Mouse (Mus musculus) thymus, adult 2 months (tissue): ENCODE data around the gene Pth2. TPM values are rescaled to one million over a fixed set of nuclear protein-coding genes. Genes with fewer than 3 reads are reported as not detected.

Source experiments
- DNase-seq: peaks from one replicate; pipeline ENCODE4 v3.0.0; 2021
- H3K27ac ChIP-seq: fragments of 200-500 bp; 2 replicates; pipeline ENCODE4 v1.5.1; 2012; ENCODE audit warnings: low read length, control low read depth; ENCODE audit not compliant: control insufficient read depth, insufficient read depth
- H3K27me3 ChIP-seq: fragments of 200-500 bp; 2 replicates; pipeline ENCODE4 v1.6.1; 2012; ENCODE audit warnings: mild to moderate bottlenecking, low read length, moderate library complexity, mixed read lengths; ENCODE audit not compliant: control insufficient read depth, insufficient read depth
- H3K36me3 ChIP-seq: fragments of 200-500 bp; 2 replicates; pipeline ENCODE4 v1.6.1; 2012; ENCODE audit warnings: mild to moderate bottlenecking, low read length, moderate library complexity; ENCODE audit not compliant: control insufficient read depth, insufficient read depth
- H3K4me1 ChIP-seq: fragments of 200-500 bp; replicated peaks from 2 replicates; pipeline ENCODE4 v1.6.1; 2012; ENCODE audit warnings: low read length; ENCODE audit not compliant: control insufficient read depth, insufficient read depth
- H3K4me3 ChIP-seq: fragments of 200-500 bp; 2 replicates; pipeline ENCODE4 v1.5.1; 2012; ENCODE audit warnings: mild to moderate bottlenecking, low read length, control low read depth, moderate library complexity; ENCODE audit not compliant: control insufficient read depth, insufficient read depth
- CTCF ChIP-seq: fragments of 200-500 bp; IDR thresholded peaks from 2 replicates; pipeline ENCODE4 v1.5.1; 2012; ENCODE audit warnings: mild to moderate bottlenecking, control low read depth, low read length, moderate library complexity, borderline replicate concordance; ENCODE audit not compliant: control insufficient read depth, poor library complexity, insufficient read depth; ENCODE audit errors: extremely low read depth
- POLR2A ChIP-seq: fragments of 200-500 bp; IDR thresholded peaks from 2 replicates; pipeline ENCODE4 v1.6.1; 2012; ENCODE audit warnings: mild to moderate bottlenecking, low read length, control low read depth, moderate library complexity; ENCODE audit not compliant: control insufficient read depth, poor library complexity, insufficient read depth; ENCODE audit errors: extremely low read depth
- WGBS: fragments of 180-500 bp; shearing (Covaris S2); methylation state at CpG from one replicate; pipeline ENCODE4 v1.1.7; 2018; 5-methylcytosine and 5-hydroxymethylcytosine counted together
- polyA plus RNA-seq: library from polyadenylated mRNA; depleted of rRNA; stranded (reverse); fragments of >200 nt; gene quantifications from 2 replicates; pipeline ENCODE4 v1.2.3, GENCODE M21; 2012; rRNA removed

Pth2 gene
- polyA plus RNA-seq, 1 experiment, result not detected

- Histone ChIP-seq H3K4me1 (0 out of 2 replicates have a peak, but pooled peaks cover 7% of the 10 kb centered on the region), H3K36me3 (no peaks in the 10 kb centered on the region)
Measured at GRCm38 (mm10) chr7:45228548-45228947, 47.8 kb downstream of the Pth2 start.

GRCm38 (mm10) chr7:45229046-45229445 is 48.3 kb downstream of the Pth2 start:
- WGBS, result 95% methylated on average over 8 of the region's 8 CpGs
- no peak overlapping the region for H3K27ac ChIP-seq
- no peaks in the 10 kb centered on the region for H3K27me3 ChIP-seq
- no peak overlapping the region for H3K4me3 ChIP-seq
- H3K36me3 ChIP-seq, result no peaks in the 10 kb centered on the region
- TF ChIP-seq POLR2A (no peak), CTCF (no peak)
- H3K4me1 ChIP-seq, result 0 out of 2 replicates have a peak, but pooled peaks cover 7% of the 10 kb centered on the region
- DNase-seq, result no peak

More at GRCm38 (mm10) chr7:45228548-45228947, 47.8 kb downstream of the Pth2 start:
- no peak for DNase-seq
- 96% methylated on average over 18 of the region's 18 CpGs for WGBS
- Histone ChIP-seq H3K27me3 (no peaks in the 10 kb centered on the region), H3K27ac (no peak overlapping the region), H3K4me3 (no peak overlapping the region)
- no peak for TF ChIP-seq CTCF
- TF ChIP-seq POLR2A, result no peak

- Histone ChIP-seq H3K4me1 (0 out of 2 replicates have a peak, but pooled peaks cover 7% of the 10 kb centered on the region), H3K36me3 (no peaks in the 10 kb centered on the region), H3K27ac (no peak overlapping the region), H3K4me3 (no peak overlapping the region), H3K27me3 (no peaks in the 10 kb centered on the region)
- WGBS, result 80% methylated on average over 7 of the region's 7 CpGs
- TF ChIP-seq CTCF (no peak), POLR2A (no peak)
- no peak for DNase-seq
Measured at GRCm38 (mm10) chr7:45229459-45230203, 48.8 kb downstream of the Pth2 start.

- no peak for TF ChIP-seq CTCF
- no peak for TF ChIP-seq POLR2A
- Histone ChIP-seq H3K4me3 (no peak overlapping the region), H3K27me3 (no peaks in the 10 kb centered on the region), H3K27ac (no peak overlapping the region), H3K36me3 (no peaks in the 10 kb centered on the region), H3K4me1 (0 out of 2 replicates have a peak, but pooled peaks cover 7% of the 10 kb centered on the region)
- DNase-seq, result no peak
- 90% methylated on average over 12 of the region's 12 CpGs for WGBS
Measured at GRCm38 (mm10) chr7:45231192-45231591, 50.4 kb downstream of the Pth2 start.

Other genes with a start within 250 kb of the Pth2 start
- 0.29 and 1.0 TPM in 2 replicates for gene Tsks, start 237.8 kb upstream of the Pth2 start, polyA plus RNA-seq
- gene Cpt1c, start 206.1 kb upstream of the Pth2 start, polyA plus RNA-seq, result 4.4 and 6.8 TPM in 2 replicates
- 242 and 260 TPM in 2 replicates for gene Prmt1, start 194.4 kb upstream of the Pth2 start, polyA plus RNA-seq
- gene Irf3, start 183.3 kb upstream of the Pth2 start, polyA plus RNA-seq, result 227 and 277 TPM in 2 replicates
- 85.6 and 87.4 TPM in 2 replicates for gene Bcl2l12, start 182.3 kb upstream of the Pth2 start, polyA plus RNA-seq
- gene Scaf1, start 164.6 kb upstream of the Pth2 start, polyA plus RNA-seq, result 118 and 131 TPM in 2 replicates
- 41.7 and 62.3 TPM in 2 replicates for gene Rras, start 163.0 kb upstream of the Pth2 start, polyA plus RNA-seq
- gene Prr12, start 128.1 kb upstream of the Pth2 start, polyA plus RNA-seq, result 32.7 and 43.5 TPM in 2 replicates
- gene Nosip, start 118.6 kb upstream of the Pth2 start, polyA plus RNA-seq, result 159 and 165 TPM in 2 replicates
- 32.4 and 40.5 TPM in 2 replicates for gene Prrg2, start 118.3 kb upstream of the Pth2 start, polyA plus RNA-seq
- 22.2 and 34.9 TPM in 2 replicates for gene Rcn3, start 88.8 kb upstream of the Pth2 start, polyA plus RNA-seq
- 30.8 and 38.9 TPM in 2 replicates for gene Fcgrt, start 77.1 kb upstream of the Pth2 start, polyA plus RNA-seq
- gene Rps11, start 56.6 kb upstream of the Pth2 start, polyA plus RNA-seq, result 343 and 363 TPM in 2 replicates
- 4,999 and 5,006 TPM in 2 replicates for gene Rpl13a, start 52.2 kb upstream of the Pth2 start, polyA plus RNA-seq
- 0.27 and 0.91 TPM in 2 replicates for gene Gm45713, start 44.8 kb upstream of the Pth2 start, polyA plus RNA-seq
- 177 and 207 TPM in 2 replicates for gene Flt3l, start 44.6 kb upstream of the Pth2 start, polyA plus RNA-seq
- gene Pih1d1, start 26.7 kb upstream of the Pth2 start, polyA plus RNA-seq, result 72.5 and 78.7 TPM in 2 replicates
- 97.2 and 101 TPM in 2 replicates for gene Aldh16a1, start 26.4 kb upstream of the Pth2 start, polyA plus RNA-seq
- 1.2 and 2.0 TPM in 2 replicates for gene Slc17a7, start 17.0 kb upstream of the Pth2 start, polyA plus RNA-seq
- gene Gfy, start 1.4 kb upstream of the Pth2 start, polyA plus RNA-seq, result 0.09 and 0.11 TPM in 2 replicates
- gene Ccdc155, start 23.9 kb downstream of the Pth2 start, polyA plus RNA-seq, result 0.32 and 0.37 TPM in 2 replicates
- gene Dkkl1, start 31.2 kb downstream of the Pth2 start, polyA plus RNA-seq, result 3.0 and 3.5 TPM in 2 replicates
- 5.0 and 8.5 TPM in 2 replicates for gene Tead2, start 34.8 kb downstream of the Pth2 start, polyA plus RNA-seq
- 412 and 423 TPM in 2 replicates for gene Cd37, start 58.1 kb downstream of the Pth2 start, polyA plus RNA-seq
- 0.30 and 0.37 TPM in 2 replicates for gene Slc6a16, start 60.1 kb downstream of the Pth2 start, polyA plus RNA-seq
- gene Slc6a21, start 96.5 kb downstream of the Pth2 start, polyA plus RNA-seq, result 0.50 TPM in 1 of 2 replicates, not detected in the other
- gene Trpm4, start 152.8 kb downstream of the Pth2 start, polyA plus RNA-seq, result 12.1 and 12.9 TPM in 2 replicates
- gene Hrc, start 154.3 kb downstream of the Pth2 start, polyA plus RNA-seq, result 0.56 and 9.1 TPM in 2 replicates
- gene Ppfia3, start 186.0 kb downstream of the Pth2 start, polyA plus RNA-seq, result 0.65 and 0.89 TPM in 2 replicates
- 0.65 and 1.0 TPM in 2 replicates for gene Lin7b, start 189.6 kb downstream of the Pth2 start, polyA plus RNA-seq
- gene Snrnp70, start 214.7 kb downstream of the Pth2 start, polyA plus RNA-seq, result 693 and 725 TPM in 2 replicates
- gene Kcna7, start 224.7 kb downstream of the Pth2 start, polyA plus RNA-seq, result 0.68 and 1.1 TPM in 2 replicates
- gene Ntf5, start 232.7 kb downstream of the Pth2 start, polyA plus RNA-seq, result 2.1 and 3.0 TPM in 2 replicates
- gene Lhb, start 239.8 kb downstream of the Pth2 start, polyA plus RNA-seq, result 0.80 and 0.96 TPM in 2 replicates